Mouse (Mus musculus) stomach, embryonic 16.5 days (tissue): Measurements from ENCODE around the gene Bcap31. TPM values are rescaled to one million over a fixed set of nuclear protein-coding genes. Genes with fewer than 3 reads are reported as not detected.
"Not testable (repeated sequence)": the region's sequence is repeated elsewhere in the genome, so short reads cannot be mapped to it uniquely, and the experiment has no call there.

Experiments
- ATAC-seq: fragments of 200-750 bp; cut with Nextera tagmentation; 2 replicates; pipeline ENCODE4 v1.8.0; 2017; ENCODE audit warnings: moderate number of reproducible peaks, moderate TSS enrichment; ENCODE audit not compliant: insufficient read depth, low FRiP score
- H3K27ac ChIP-seq: fragments of 300-500 bp; sonication (generic); 2 replicates; pipeline ENCODE4 v1.5.1; 2014; ENCODE audit warnings: low read length
- H3K27me3 ChIP-seq: fragments of 300-500 bp; sonication (generic); 2 replicates; pipeline ENCODE4 v1.6.1; 2014; ENCODE audit warnings: low read length, control low read depth, mixed read lengths; ENCODE audit not compliant: control insufficient read depth, insufficient read depth
- H3K36me3 ChIP-seq: fragments of 300-500 bp; sonication (generic); 2 replicates; pipeline ENCODE4 v1.6.1; 2014; ENCODE audit warnings: low read length; ENCODE audit not compliant: control insufficient read depth, insufficient read depth
- H3K4me1 ChIP-seq: fragments of 300-500 bp; sonication (generic); 2 replicates; pipeline ENCODE4 v1.6.1; 2014; ENCODE audit warnings: low read length, control low read depth, mixed read lengths; ENCODE audit not compliant: control insufficient read depth, insufficient read depth
- H3K4me2 ChIP-seq: fragments of 300-500 bp; sonication (generic); 2 replicates; pipeline ENCODE4 v1.6.1; 2014; ENCODE audit warnings: low read depth, low read length, mixed read lengths
- H3K4me3 ChIP-seq: fragments of 300-500 bp; sonication (generic); replicated peaks from 2 replicates; pipeline ENCODE4 v1.5.1; 2014; ENCODE audit warnings: mild to moderate bottlenecking, low read length
- H3K9ac ChIP-seq: fragments of 300-500 bp; sonication (generic); 2 replicates; pipeline ENCODE4 v1.6.1; 2014; ENCODE audit warnings: low read length
- H3K9me3 ChIP-seq: fragments of 300-500 bp; sonication (generic); replicated peaks from 2 replicates; pipeline ENCODE4 v1.6.1; 2016; ENCODE audit warnings: low read length, control low read depth; ENCODE audit not compliant: control insufficient read depth
- WGBS: fragments of 180-500 bp; shearing (Covaris S2); extraction: QIAGEN DNeasy Blood & Tissue Kit; methylation state at CpG from one replicate; pipeline ENCODE4 v1.1.7; 2014; 5-methylcytosine and 5-hydroxymethylcytosine counted together
- polyA plus RNA-seq: library from polyadenylated mRNA; unstranded; fragments of >200 nt; fragmentation: Nextera tagmentation; extraction: Ambion mirVana; gene quantifications from 2 replicates; pipeline ENCODE4 v1.2.1, GENCODE M21; 2015

The Bcap31 gene
- polyA plus RNA-seq, result 290 and 308 TPM in 2 replicates

DNA sequence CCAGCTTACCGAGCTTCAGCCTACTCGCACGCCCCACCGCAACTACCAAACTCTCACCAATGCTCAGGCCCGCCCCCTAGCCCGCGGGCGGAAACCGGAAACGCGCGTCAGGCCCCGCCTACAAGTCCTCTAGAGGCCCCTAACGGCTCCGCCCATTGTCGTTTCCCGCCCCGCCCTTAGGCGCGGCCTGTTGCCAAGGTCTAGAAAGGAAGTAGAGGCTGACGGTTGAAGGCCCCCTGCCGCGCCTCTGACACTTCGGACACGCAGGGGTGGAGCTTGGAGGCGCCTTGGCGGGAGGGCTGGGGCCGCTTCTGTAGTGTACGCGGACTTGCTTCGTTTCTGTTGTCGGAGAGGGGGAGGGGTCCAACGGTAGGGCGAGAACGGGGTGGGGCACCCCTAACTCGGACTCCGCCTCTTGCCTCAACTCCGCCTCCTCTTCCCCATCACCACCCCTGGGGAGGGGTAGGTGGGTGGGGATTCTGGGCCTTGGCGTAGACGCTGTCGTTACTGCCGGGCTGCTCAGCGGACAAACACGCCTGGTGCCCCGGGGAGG is at the start of gene Bcap31, which contains the start of gene Abcd1:
Bcap31 (minus strand) TSS at position 67 of the 553 bp plus-strand sequence.
Abcd1 (plus strand) TSS at position 489 of the 553 bp plus-strand sequence.
- peak within 1 kb of the TSS; percentile 63 for H3K4me3 ChIP-seq
- H3K9me3 ChIP-seq, result no peaks in the 10 kb centered on the region
- peak within 1 kb of the TSS; percentile 88 for H3K27ac ChIP-seq
- peak within 1 kb of the TSS; percentile 73 for H3K4me2 ChIP-seq
- H3K27me3 ChIP-seq, result no peaks in the 10 kb centered on the region
- H3K36me3 ChIP-seq, result no peaks in the 10 kb centered on the region
- WGBS, result 14% methylated on average over 43 of the region's 45 CpGs
- H3K9ac ChIP-seq, result peak within 1 kb of the TSS; percentile 76
- peaks cover 17% of the 10 kb centered on the region; the same call in 1 of the 2 replicates for H3K4me1 ChIP-seq
- peak; percentile 95 for ATAC-seq

GRCm38 (mm10) chrX:73765311-73765710 is 49.3 kb upstream of the Bcap31 start:
- Histone ChIP-seq H3K4me3 (no peak overlapping the region), H3K36me3 (no peaks in the 10 kb centered on the region), H3K27ac (no peak overlapping the region), H3K9ac (no peak overlapping the region), H3K9me3 (no peaks in the 10 kb centered on the region), H3K4me2 (no peak overlapping the region), H3K27me3 (no peaks in the 10 kb centered on the region), H3K4me1 (no peaks in the 10 kb centered on the region)
- WGBS, result 63% methylated on average over 1 of the region's 1 CpGs
- no peak for ATAC-seq

DNA sequence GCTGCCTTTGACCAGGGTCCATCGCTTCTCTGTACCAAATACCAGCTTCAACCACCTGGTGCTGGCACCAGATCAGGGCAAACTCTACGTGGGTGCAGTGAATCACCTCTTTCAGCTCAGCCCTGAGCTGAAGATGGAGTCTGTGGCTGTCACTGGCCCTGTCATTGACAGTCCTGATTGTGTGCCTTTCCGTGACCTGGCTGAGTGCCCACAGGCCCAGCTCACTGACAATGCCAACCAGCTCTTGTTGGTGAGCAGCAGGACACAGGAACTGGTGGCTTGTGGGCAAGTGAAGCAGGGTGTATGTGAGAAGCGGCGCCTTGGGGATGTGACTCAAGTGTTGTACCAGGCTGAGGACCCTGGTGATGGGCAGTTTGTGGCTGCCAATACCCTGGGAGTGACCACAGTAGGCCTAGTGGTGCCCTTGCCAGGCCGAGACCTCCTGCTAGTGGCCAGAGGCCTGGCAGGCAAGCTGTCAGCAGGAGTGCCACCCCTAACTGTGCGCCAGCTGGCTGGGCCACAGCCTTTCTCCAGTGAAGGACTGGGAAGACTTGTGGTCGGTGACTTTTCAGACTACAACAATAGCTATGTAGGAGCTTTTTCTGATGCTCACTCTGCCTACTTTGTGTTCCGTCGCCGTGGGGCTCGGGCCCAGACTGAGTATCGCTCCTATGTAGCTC is 42.8 kb upstream of the Bcap31 start:
- no peaks in the 10 kb centered on the region for H3K36me3 ChIP-seq
- no peak overlapping the region for H3K9ac ChIP-seq
- no peak overlapping the region for H3K27ac ChIP-seq
- no peaks in the 10 kb centered on the region for H3K27me3 ChIP-seq
- 82% methylated on average over 13 of the region's 13 CpGs for WGBS
- ATAC-seq, result no peak
- H3K4me2 ChIP-seq, result no peak overlapping the region
- H3K4me3 ChIP-seq, result no peak overlapping the region
- no peaks in the 10 kb centered on the region for H3K9me3 ChIP-seq
- H3K4me1 ChIP-seq, result no peaks in the 10 kb centered on the region

- H3K9ac ChIP-seq, result no peak within 1 kb of the TSS
- 76% methylated on average over 5 of the region's 5 CpGs for WGBS
- H3K4me2 ChIP-seq, result no peak within 1 kb of the TSS
- no peaks in the 10 kb centered on the region for H3K4me1 ChIP-seq
- no peaks in the 10 kb centered on the region for H3K9me3 ChIP-seq
- no peaks in the 10 kb centered on the region for H3K36me3 ChIP-seq
- H3K27me3 ChIP-seq, result no peaks in the 10 kb centered on the region
- H3K4me3 ChIP-seq, result no peak within 1 kb of the TSS
- ATAC-seq, result no peak
- H3K27ac ChIP-seq, result no peak within 1 kb of the TSS
These were observed 40.6 kb upstream of the Bcap31 start, which contains the start of gene Plxnb3 for GRCm38 (mm10) chrX:73756334-73757140. Gene Plxnb3, plus strand, starts transcription at chrX:73757090.

DNA sequence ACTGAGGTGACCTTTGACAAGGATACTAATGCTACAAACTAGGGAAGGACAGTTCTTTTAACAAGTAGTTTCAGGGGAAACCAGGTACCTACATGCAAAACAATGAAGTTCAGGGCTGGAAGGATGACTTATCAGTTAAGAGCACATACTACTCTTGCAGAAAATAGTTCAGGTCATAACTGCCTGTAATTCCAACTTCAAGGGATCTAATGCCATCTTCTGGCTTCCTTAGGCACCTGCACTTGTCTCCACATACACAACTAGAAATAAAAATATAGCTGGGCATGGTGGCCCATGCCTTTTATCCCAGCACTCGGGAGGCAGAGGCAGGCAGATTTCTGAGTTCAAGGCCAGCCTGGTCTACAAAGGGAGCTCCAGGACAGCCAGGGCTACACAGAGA is 33.0 kb upstream of the Bcap31 start:
- Histone ChIP-seq H3K4me2 (no peak overlapping the region), H3K4me3 (no peak overlapping the region), H3K4me1 (no peaks in the 10 kb centered on the region), H3K9me3 (no peaks in the 10 kb centered on the region), H3K27me3 (no peaks in the 10 kb centered on the region), H3K27ac (no peak overlapping the region), H3K9ac (no peak overlapping the region), H3K36me3 (no peaks in the 10 kb centered on the region)
- no peak for ATAC-seq
- WGBS, result 95% methylated on average over 1 of the region's 1 CpGs

DNA sequence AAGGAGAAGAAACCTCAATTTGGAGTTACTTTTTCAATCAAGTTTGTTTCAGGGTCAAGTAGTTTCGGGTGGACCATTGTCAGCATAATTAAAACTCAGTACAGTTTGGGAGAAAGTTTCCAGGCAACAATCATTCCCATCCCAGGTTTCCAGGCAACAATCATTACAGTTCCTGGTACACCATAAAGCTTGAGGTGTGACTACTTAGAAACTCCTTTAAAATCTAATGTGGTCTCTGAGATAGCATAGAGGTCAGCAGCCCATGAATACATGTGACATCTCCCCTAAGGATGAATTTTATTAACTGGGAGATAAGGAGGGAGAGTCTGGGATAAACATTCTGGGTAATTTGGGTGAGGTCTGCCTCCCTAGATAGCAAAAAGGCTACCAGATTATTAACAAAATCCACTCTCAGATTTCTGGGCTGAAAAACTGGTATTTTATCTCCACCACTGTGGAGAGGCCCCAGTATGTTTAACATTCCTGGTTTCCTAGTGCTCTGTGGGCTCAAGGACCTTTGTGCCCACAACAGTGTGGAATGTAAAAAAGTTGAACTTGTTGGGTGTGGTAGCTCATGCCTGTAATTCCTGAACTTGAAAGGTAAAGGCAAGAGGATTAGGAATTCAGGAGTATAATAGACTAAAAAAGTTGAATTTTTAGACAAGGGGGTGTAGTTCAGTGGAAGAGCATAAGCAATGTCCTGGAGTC is 29.0 kb upstream of the Bcap31 start:
- Histone ChIP-seq H3K36me3 (no peaks in the 10 kb centered on the region), H3K27me3 (no peaks in the 10 kb centered on the region), H3K4me2 (no peak overlapping the region), H3K4me1 (no peaks in the 10 kb centered on the region), H3K4me3 (no peak overlapping the region), H3K27ac (no peak overlapping the region), H3K9ac (no peak overlapping the region), H3K9me3 (no peaks in the 10 kb centered on the region)
- WGBS, result 58% methylated on average over 1 of the region's 1 CpGs
- no peak for ATAC-seq

- not testable (repeated sequence) for H3K9ac ChIP-seq, H3K27ac ChIP-seq, H3K4me2 ChIP-seq, H3K27me3 ChIP-seq, ATAC-seq, H3K36me3 ChIP-seq, H3K4me1 ChIP-seq, H3K9me3 ChIP-seq, H3K4me3 ChIP-seq
- 89% methylated on average over 7 of the region's 7 CpGs for WGBS
These were observed 23.9 kb upstream of the Bcap31 start for GRCm38 (mm10) chrX:73739841-73740240.

DNA sequence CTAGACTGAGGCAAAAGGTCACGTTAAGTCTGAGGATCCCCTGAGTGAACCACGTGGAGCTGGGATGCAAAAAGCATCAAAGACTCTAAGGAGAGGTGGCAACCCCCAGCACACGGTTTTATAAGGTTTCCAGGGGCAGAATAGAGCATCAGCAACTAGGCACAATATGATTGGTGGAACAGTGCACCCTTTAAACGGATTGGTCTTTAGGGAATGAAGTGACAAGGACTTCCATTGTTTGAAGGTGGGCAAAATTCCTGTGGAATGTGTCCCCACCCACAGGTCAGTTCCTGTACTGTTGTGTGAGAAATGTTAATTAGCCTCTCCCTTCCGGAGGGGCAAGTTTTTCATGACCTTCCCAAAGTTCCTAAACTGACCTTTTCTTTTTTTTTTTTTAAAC is 23.2 kb upstream of the Bcap31 start:
- H3K4me3 ChIP-seq, result no peak overlapping the region
- no peaks in the 10 kb centered on the region for H3K27me3 ChIP-seq
- H3K36me3 ChIP-seq, result no peaks in the 10 kb centered on the region
- H3K27ac ChIP-seq, result no peak overlapping the region
- no peak overlapping the region for H3K4me2 ChIP-seq
- no peaks in the 10 kb centered on the region for H3K9me3 ChIP-seq
- WGBS, result 63% methylated on average over 5 of the region's 5 CpGs
- no peak for ATAC-seq
- H3K4me1 ChIP-seq, result no peaks in the 10 kb centered on the region
- no peak overlapping the region for H3K9ac ChIP-seq
